Mouse (Mus musculus): ENCODE measurements around the gene Nfkbil1. TPM values are rescaled to one million over a fixed set of nuclear protein-coding genes. Genes with fewer than 3 reads are reported as not detected.

Nfkbil1 gene
- polyA plus RNA-seq, 1 experiment = 7.9 TPM

- Histone ChIP-seq H3K9me3 (replicated peaks; ENCODE audit: control insufficient read depth, insufficient read depth, low read length, poor library complexity, severe bottlenecking) (no peaks in the 10 kb centered on the region), H3K27me3 (ENCODE audit: control insufficient read depth, insufficient read depth, low read length, poor library complexity, severe bottlenecking) (no peaks in the 10 kb centered on the region), H3K36me3 (ENCODE audit: control insufficient read depth, insufficient read depth, low read length, poor library complexity, severe bottlenecking) (no peaks in the 10 kb centered on the region), H3K27ac (ENCODE audit: insufficient read depth, low read length) (no peak overlapping the region), H3K9ac (ENCODE audit: low read depth, poor library complexity, severe bottlenecking) (peak overlapping the region; percentile 22; the same call in 1 of the 2 replicates), H3K4me3 (ENCODE audit: low read depth, low read length) (peak overlapping the region; percentile 70), H3K4me1 (ENCODE audit: control insufficient read depth, insufficient read depth, low read length) (no peaks in the 10 kb centered on the region)
- TF ChIP-seq POLR2A (IDR thresholded peaks at IDR 0.05; ENCODE audit: insufficient read depth, low read length) = no peak
- peak; percentile 90 for TF ChIP-seq CTCF (IDR thresholded peaks at IDR 0.05; ENCODE audit: low read depth, low read length)
Measured at GRCm38 (mm10) chr17:35195631-35196320, 39.8 kb downstream of the Nfkbil1 start.

DNA sequence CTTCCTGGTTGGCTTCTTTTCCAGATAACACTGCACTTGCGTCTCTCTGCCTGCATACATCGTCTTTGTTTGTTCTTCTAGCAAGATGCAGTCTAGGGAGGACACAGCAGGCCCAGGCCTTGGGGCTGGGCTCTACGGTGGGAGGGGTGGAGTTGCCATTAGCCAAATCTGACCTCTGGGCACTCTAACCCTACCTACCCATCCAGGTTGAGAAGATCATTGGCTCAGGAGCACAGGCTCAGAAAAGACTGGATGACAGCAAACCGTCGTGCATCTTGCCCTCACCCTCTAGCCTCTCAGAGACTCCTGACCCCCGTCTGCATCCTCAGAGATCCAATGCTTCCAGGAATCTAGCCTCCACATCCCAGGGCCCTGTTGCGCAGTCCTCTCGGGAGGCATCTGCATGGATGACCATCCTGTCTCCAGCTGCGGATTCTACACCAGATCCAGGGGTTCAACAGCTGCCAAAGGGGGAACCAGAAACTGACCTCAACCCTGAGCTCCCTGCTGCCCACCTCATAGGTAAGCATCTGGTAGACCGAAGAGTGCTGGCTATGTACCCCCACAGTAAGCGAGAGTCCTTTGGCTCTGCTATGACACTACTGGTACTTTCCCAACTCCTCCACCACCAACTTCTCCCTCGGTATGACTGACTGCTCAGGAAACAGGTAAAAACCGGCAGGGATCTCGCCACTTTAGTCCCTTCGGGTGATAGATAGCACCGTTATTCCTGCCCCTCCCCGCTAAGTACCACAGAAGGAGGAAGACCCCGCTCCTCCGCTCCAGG, 40.6 kb downstream of the Nfkbil1 start:
- H3K36me3 ChIP-seq (ENCODE audit: control insufficient read depth, insufficient read depth, low read length, poor library complexity, severe bottlenecking) = no peaks in the 10 kb centered on the region
- H3K4me3 ChIP-seq (ENCODE audit: low read depth, low read length) = peak overlapping the region; percentile 49
- no peaks in the 10 kb centered on the region for H3K4me1 ChIP-seq (ENCODE audit: control insufficient read depth, insufficient read depth, low read length)
- TF ChIP-seq EP300 (IDR thresholded peaks at IDR 0.05; ENCODE audit: insufficient read depth, low read depth, low read length) (no peak), CTCF (IDR thresholded peaks at IDR 0.05; ENCODE audit: low read depth, low read length) (no peak), POLR2A (IDR thresholded peaks at IDR 0.05; ENCODE audit: insufficient read depth, low read length) (no peak)
- H3K9ac ChIP-seq (ENCODE audit: low read depth, poor library complexity, severe bottlenecking) = no peak overlapping the region
- no peak overlapping the region for H3K27ac ChIP-seq (ENCODE audit: insufficient read depth, low read length)
- no peaks in the 10 kb centered on the region for H3K9me3 ChIP-seq (replicated peaks; ENCODE audit: control insufficient read depth, insufficient read depth, low read length, poor library complexity, severe bottlenecking)
- H3K27me3 ChIP-seq (ENCODE audit: control insufficient read depth, insufficient read depth, low read length, poor library complexity, severe bottlenecking) = no peaks in the 10 kb centered on the region

- H3K4me1 ChIP-seq (ENCODE audit: control insufficient read depth, insufficient read depth, low read length) = no peaks in the 10 kb centered on the region
- no peaks in the 10 kb centered on the region for H3K9me3 ChIP-seq (replicated peaks; ENCODE audit: control insufficient read depth, insufficient read depth, low read length, poor library complexity, severe bottlenecking)
- no peak for TF ChIP-seq EP300 (IDR thresholded peaks at IDR 0.05; ENCODE audit: insufficient read depth, low read depth, low read length)
- no peak for TF ChIP-seq CTCF (IDR thresholded peaks at IDR 0.05; ENCODE audit: low read depth, low read length)
- TF ChIP-seq POLR2A (IDR thresholded peaks at IDR 0.05; ENCODE audit: insufficient read depth, low read length) = no peak
- no peaks in the 10 kb centered on the region for H3K27me3 ChIP-seq (ENCODE audit: control insufficient read depth, insufficient read depth, low read length, poor library complexity, severe bottlenecking)
- no peak within 1 kb of the TSS for H3K27ac ChIP-seq (ENCODE audit: insufficient read depth, low read length)
- no peak within 1 kb of the TSS for H3K9ac ChIP-seq (ENCODE audit: low read depth, poor library complexity, severe bottlenecking)
- H3K4me3 ChIP-seq (ENCODE audit: low read depth, low read length) = peak within 1 kb of the TSS; percentile 49; the same call in 1 of the 2 replicates
- no peaks in the 10 kb centered on the region for H3K36me3 ChIP-seq (ENCODE audit: control insufficient read depth, insufficient read depth, low read length, poor library complexity, severe bottlenecking)
Measured at GRCm38 (mm10) chr17:35193881-35194843, 41.4 kb downstream of the Nfkbil1 start, which contains the start of gene Ltb. TSS of gene Ltb (plus strand) at chr17:35194439.

- Histone ChIP-seq H3K9me3 (replicated peaks; ENCODE audit: control insufficient read depth, insufficient read depth, low read length, poor library complexity, severe bottlenecking) (no peaks in the 10 kb centered on the region), H3K27me3 (ENCODE audit: control insufficient read depth, insufficient read depth, low read length, poor library complexity, severe bottlenecking) (no peaks in the 10 kb centered on the region), H3K4me3 (ENCODE audit: low read depth, low read length) (no peak overlapping the region), H3K36me3 (ENCODE audit: control insufficient read depth, insufficient read depth, low read length, poor library complexity, severe bottlenecking) (no peaks in the 10 kb centered on the region), H3K4me1 (ENCODE audit: control insufficient read depth, insufficient read depth, low read length) (no peaks in the 10 kb centered on the region), H3K9ac (ENCODE audit: low read depth, poor library complexity, severe bottlenecking) (no peak overlapping the region), H3K27ac (ENCODE audit: insufficient read depth, low read length) (no peak overlapping the region)
- no peak for TF ChIP-seq CTCF (IDR thresholded peaks at IDR 0.05; ENCODE audit: low read depth, low read length)
- no peak for TF ChIP-seq EP300 (IDR thresholded peaks at IDR 0.05; ENCODE audit: insufficient read depth, low read depth, low read length)
- no peak for TF ChIP-seq POLR2A (IDR thresholded peaks at IDR 0.05; ENCODE audit: insufficient read depth, low read length)
Measured at GRCm38 (mm10) chr17:35192924-35193323, 42.7 kb downstream of the Nfkbil1 start.

DNA sequence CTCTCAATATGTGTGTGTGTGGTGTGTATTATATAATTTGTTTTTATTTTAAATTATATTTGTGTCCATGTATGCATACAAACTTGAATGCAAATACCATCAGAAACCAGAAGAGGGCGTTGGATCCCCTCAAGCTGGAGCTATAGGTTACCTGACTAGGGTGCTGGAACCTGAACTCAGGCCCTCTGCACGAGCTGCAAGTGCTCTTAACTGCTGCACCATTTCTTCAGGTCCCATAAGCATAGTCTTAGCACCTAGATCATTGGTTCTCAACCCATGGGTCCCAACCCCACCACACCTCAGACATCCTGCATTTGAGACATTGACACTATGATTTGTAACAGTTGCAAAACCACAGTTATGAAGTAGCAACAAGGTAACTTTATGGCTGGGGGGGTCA, 43.9 kb downstream of the Nfkbil1 start:
- H3K9ac ChIP-seq (ENCODE audit: low read depth, poor library complexity, severe bottlenecking) = no peak overlapping the region
- H3K4me1 ChIP-seq (ENCODE audit: control insufficient read depth, insufficient read depth, low read length) = no peaks in the 10 kb centered on the region
- no peaks in the 10 kb centered on the region for H3K9me3 ChIP-seq (replicated peaks; ENCODE audit: control insufficient read depth, insufficient read depth, low read length, poor library complexity, severe bottlenecking)
- no peak overlapping the region for H3K4me3 ChIP-seq (ENCODE audit: low read depth, low read length)
- no peaks in the 10 kb centered on the region for H3K27me3 ChIP-seq (ENCODE audit: control insufficient read depth, insufficient read depth, low read length, poor library complexity, severe bottlenecking)
- H3K27ac ChIP-seq (ENCODE audit: insufficient read depth, low read length) = no peak overlapping the region
- TF ChIP-seq CTCF (IDR thresholded peaks at IDR 0.05; ENCODE audit: low read depth, low read length) (peak; percentile 16), EP300 (IDR thresholded peaks at IDR 0.05; ENCODE audit: insufficient read depth, low read depth, low read length) (no peak)
- H3K36me3 ChIP-seq (ENCODE audit: control insufficient read depth, insufficient read depth, low read length, poor library complexity, severe bottlenecking) = no peaks in the 10 kb centered on the region
